Mouse (Mus musculus) C2C12 (cell line): ENCODE results near the gene Mtnr1a.

ENCODE experiments used
- CEBPB ChIP-seq: IDR thresholded peaks from one replicate; pipeline ENCODE4 v1.6.1; 2011; ENCODE audit warnings: low read depth, mild to moderate bottlenecking, control low read depth, moderate library complexity
- CTCF ChIP-seq: IDR thresholded peaks from one replicate; pipeline ENCODE4 v1.5.1; 2011; ENCODE audit not compliant: control insufficient read depth, insufficient read depth, insufficient read length
- FOSL1 ChIP-seq: IDR thresholded peaks from one replicate; pipeline ENCODE4 v1.8.0; 2011; ENCODE audit warnings: mild to moderate bottlenecking, low read length; ENCODE audit not compliant: poor library complexity, insufficient read depth, severe bottlenecking
- MAX ChIP-seq: IDR thresholded peaks from one replicate; pipeline ENCODE4 v1.6.1; 2011; ENCODE audit warnings: mild to moderate bottlenecking, control low read depth
- MYOG ChIP-seq: IDR thresholded peaks from one replicate; pipeline ENCODE4 v1.6.1; 2011; ENCODE audit not compliant: control insufficient read depth, insufficient read length; ENCODE audit errors: extremely low read depth
- USF1 ChIP-seq: IDR thresholded peaks from one replicate; pipeline ENCODE4 v1.6.1; 2011; ENCODE audit warnings: low read depth, mild to moderate bottlenecking, control low read depth, moderate library complexity

DNA sequence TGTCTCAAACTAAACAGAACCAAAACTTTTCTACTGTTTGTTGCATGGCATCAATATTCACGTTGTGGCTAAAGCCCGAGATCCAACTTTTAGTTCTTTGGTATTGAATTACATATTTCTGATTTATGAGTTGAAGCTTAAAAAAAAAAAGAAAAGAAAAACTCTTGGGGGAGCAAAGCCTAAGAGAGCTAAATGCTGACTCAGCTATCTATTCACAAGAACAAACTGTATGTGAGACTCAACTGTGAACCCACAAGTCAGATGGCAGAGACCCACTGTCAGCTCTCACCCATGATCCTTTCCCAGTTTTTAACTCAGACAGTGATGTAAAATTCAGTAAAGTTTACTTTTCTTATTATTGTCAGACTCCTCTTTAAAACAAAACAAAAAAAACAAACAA lies 8.9 kb upstream of the Mtnr1a start:
- no peak for TF ChIP-seq CTCF
- TF ChIP-seq MAX: no peak
- TF ChIP-seq MYOG: no peak
- TF ChIP-seq CEBPB: no peak
- TF ChIP-seq USF1: no peak
- TF ChIP-seq FOSL1: no peak
